Mouse (Mus musculus) myocyte (in vitro differentiated cells): ENCODE measurements around the gene Olfr1243.

Experiments used
- CEBPB ChIP-seq: IDR thresholded peaks from 2 replicates; pipeline ENCODE4 v1.6.1; 2011; ENCODE audit warnings: mild to moderate bottlenecking, moderate library complexity; ENCODE audit not compliant: poor library complexity, insufficient read depth, severe bottlenecking
- E2F4 ChIP-seq: IDR thresholded peaks from one replicate; pipeline ENCODE4 v1.6.1; 2011; ENCODE audit warnings: mild to moderate bottlenecking, control low read depth, moderate library complexity; ENCODE audit not compliant: insufficient read depth
- MAX ChIP-seq: IDR thresholded peaks from one replicate; pipeline ENCODE4 v1.6.1; 2011; ENCODE audit warnings: low read depth, mild to moderate bottlenecking, control low read depth
- MYOD1 ChIP-seq, 3 experiments: IDR thresholded peaks; one replicate each; pipeline ENCODE4 v1.6.1; 2011; ENCODE audit warnings: control low read depth in 2 of 3, low read depth in 2 of 3, mild to moderate bottlenecking in 2 of 3, moderate library complexity in 1 of 3; ENCODE audit not compliant: insufficient read length in 2 of 3, control insufficient read depth in 1 of 3
- MYOG ChIP-seq, 3 experiments: IDR thresholded peaks; one replicate each; pipeline ENCODE4 v1.6.1; 2011; ENCODE audit warnings: control low read depth in 2 of 3, low read depth in 2 of 3, mild to moderate bottlenecking in 2 of 3; ENCODE audit not compliant: insufficient read length in 2 of 3, control insufficient read depth in 1 of 3, insufficient read depth in 1 of 3
- POLR2A ChIP-seq: IDR thresholded peaks from one replicate; pipeline ENCODE4 v1.6.1; 2011; ENCODE audit warnings: low read depth, mild to moderate bottlenecking, control low read depth, moderate library complexity; ENCODE audit not compliant: insufficient read length
- POLR2AphosphoS2 ChIP-seq: IDR thresholded peaks from one replicate; pipeline ENCODE4 v1.6.1; 2011; ENCODE audit warnings: low read depth, control low read depth; ENCODE audit not compliant: insufficient read length
- REST ChIP-seq: IDR thresholded peaks from one replicate; pipeline ENCODE4 v1.6.1; 2011; ENCODE audit warnings: mild to moderate bottlenecking, control low read depth, moderate library complexity; ENCODE audit not compliant: insufficient read depth, insufficient read length
- SRF ChIP-seq: IDR thresholded peaks from one replicate; pipeline ENCODE4 v1.6.1; 2011; ENCODE audit warnings: low read depth; ENCODE audit not compliant: control insufficient read depth, insufficient read length
- TCF12 ChIP-seq: IDR thresholded peaks from one replicate; pipeline ENCODE4 v1.6.1; 2011; ENCODE audit warnings: mild to moderate bottlenecking, control low read depth; ENCODE audit not compliant: poor library complexity, insufficient read depth, severe bottlenecking
- USF1 ChIP-seq: IDR thresholded peaks from one replicate; pipeline ENCODE4 v1.6.1; 2011; ENCODE audit warnings: low read depth, mild to moderate bottlenecking, control low read depth, moderate library complexity

GRCm38 (mm10) chr2:89578347-89578746 is 47.1 kb upstream of the Olfr1243 start, which contains the start of gene Olfr1245:
- TF ChIP-seq TCF12 (no peak), POLR2A (no peak), MYOG (IDR thresholded peaks at IDR 0.05; ENCODE audit: control insufficient read depth in 1 of 3, insufficient read depth in 1 of 3, insufficient read length in 2 of 3, low read depth in 2 of 3) (no peak), E2F4 (no peak), MAX (no peak), CEBPB (no peak), POLR2AphosphoS2 (no peak), MYOD1 (IDR thresholded peaks at IDR 0.05; ENCODE audit: control insufficient read depth in 1 of 3, insufficient read length in 2 of 3, low read depth in 2 of 3) (no peak), REST (no peak), USF1 (no peak), SRF (no peak)
